Mouse (Mus musculus) limb, embryonic 11.5 days (tissue): ENCODE results near the gene Armh3. TPM values are rescaled to one million over a fixed set of nuclear protein-coding genes. Genes with fewer than 3 reads are reported as not detected.

Source experiments
- ATAC-seq: fragments of 200-750 bp; cut with Nextera tagmentation; 2 replicates; pipeline ENCODE4 v1.8.0; 2017; ENCODE audit warnings: low read depth; ENCODE audit not compliant: insufficient number of reproducible peaks, low FRiP score, low TSS enrichment
- DNase-seq: peaks from one replicate; pipeline ENCODE4 v3.0.0-alpha.2; 2015; ENCODE audit warnings: low spot score
- H3K27ac ChIP-seq: fragments of 300-500 bp; sonication (generic); replicated peaks from 2 replicates; pipeline ENCODE4 v1.5.1; 2014; ENCODE audit warnings: low read depth, mild to moderate bottlenecking, low read length
- H3K27me3 ChIP-seq: fragments of 300-500 bp; sonication (generic); 2 replicates; pipeline ENCODE4 v1.6.1; 2014; ENCODE audit warnings: mild to moderate bottlenecking, low read length, mixed read lengths; ENCODE audit not compliant: control insufficient read depth, insufficient read depth
- H3K36me3 ChIP-seq: fragments of 300-500 bp; sonication (generic); 2 replicates; pipeline ENCODE4 v1.6.1; 2014; ENCODE audit warnings: mild to moderate bottlenecking, low read length, moderate library complexity, mixed read lengths; ENCODE audit not compliant: control insufficient read depth, insufficient read depth
- H3K4me1 ChIP-seq: fragments of 300-500 bp; sonication (generic); 2 replicates; pipeline ENCODE4 v1.6.1; 2014; ENCODE audit warnings: low read length, mixed read lengths; ENCODE audit not compliant: control insufficient read depth, insufficient read depth
- H3K4me2 ChIP-seq: fragments of 300-500 bp; sonication (generic); 2 replicates; pipeline ENCODE4 v1.6.1; 2014; ENCODE audit warnings: low read depth, mild to moderate bottlenecking, moderate library complexity; ENCODE audit not compliant: severe bottlenecking
- H3K4me3 ChIP-seq: fragments of 300-500 bp; sonication (generic); 2 replicates; pipeline ENCODE4 v1.5.1; 2014; ENCODE audit warnings: low read depth, low read length
- H3K9ac ChIP-seq: fragments of 300-500 bp; sonication (generic); 2 replicates; pipeline ENCODE4 v1.6.1; 2014; ENCODE audit warnings: mild to moderate bottlenecking, low read length
- H3K9me3 ChIP-seq: fragments of 300-500 bp; sonication (generic); 2 replicates; pipeline ENCODE4 v1.6.1; 2016; ENCODE audit warnings: low read length; ENCODE audit not compliant: control insufficient read depth
- WGBS: fragments of 180-500 bp; shearing (Covaris S2); extraction: QIAGEN DNeasy Blood & Tissue Kit; methylation state at CpG from one replicate; pipeline ENCODE4 v1.1.7; 2014; 5-methylcytosine and 5-hydroxymethylcytosine counted together
- polyA plus RNA-seq: library from polyadenylated mRNA; unstranded; fragments of >200 nt; fragmentation: Nextera tagmentation; extraction: Ambion mirVana; gene quantifications from 2 replicates; pipeline ENCODE4 v1.2.1, GENCODE M21; 2014

Armh3 gene
- polyA plus RNA-seq, 1 experiment from 2014 or later = 15.0 TPM

- no peak for ATAC-seq
Observed at GRCm38 (mm10) chr19:45827125-45827524, 171.2 kb downstream of the Armh3 start.

GRCm38 (mm10) chr19:45826146-45826545, 172.1 kb downstream of the Armh3 start:
- no peak overlapping the region for H3K4me2 ChIP-seq
- DNase-seq = no peak
- no peak overlapping the region for H3K9ac ChIP-seq
- no peaks in the 10 kb centered on the region; the same call in 1 of the 2 replicates for H3K9me3 ChIP-seq
- no peak overlapping the region for H3K27ac ChIP-seq
- no peaks in the 10 kb centered on the region for H3K36me3 ChIP-seq
- WGBS = 78% methylated on average over 3 of the region's 3 CpGs
- no peaks in the 10 kb centered on the region for H3K4me1 ChIP-seq
- no peaks in the 10 kb centered on the region for H3K27me3 ChIP-seq
- no peak for ATAC-seq
- no peak overlapping the region for H3K4me3 ChIP-seq

More at GRCm38 (mm10) chr19:45827125-45827524, 171.2 kb downstream of the Armh3 start:
- no peaks in the 10 kb centered on the region for H3K4me1 ChIP-seq
- H3K36me3 ChIP-seq = no peaks in the 10 kb centered on the region
- no peaks in the 10 kb centered on the region; the same call in 1 of the 2 replicates for H3K9me3 ChIP-seq
- H3K27me3 ChIP-seq = no peaks in the 10 kb centered on the region
- WGBS = 84% methylated on average over 5 of the region's 5 CpGs
- no peak overlapping the region for H3K27ac ChIP-seq
- DNase-seq = no peak
- no peak overlapping the region for H3K9ac ChIP-seq
- H3K4me3 ChIP-seq = no peak overlapping the region
- no peak overlapping the region for H3K4me2 ChIP-seq

- ATAC-seq (no peak), DNase-seq (no peak)
- 85% methylated on average over 5 of the region's 5 CpGs for WGBS
- Histone ChIP-seq H3K9ac (no peak overlapping the region), H3K36me3 (no peaks in the 10 kb centered on the region; the same call in none of the 2 replicates), H3K9me3 (no peaks in the 10 kb centered on the region), H3K4me1 (peaks cover 4% of the 10 kb centered on the region; the same call in 1 of the 2 replicates), H3K27ac (no peak overlapping the region), H3K4me3 (no peak overlapping the region), H3K27me3 (no peaks in the 10 kb centered on the region), H3K4me2 (no peak overlapping the region)
Observed at GRCm38 (mm10) chr19:45821832-45822231, 176.5 kb downstream of the Armh3 start.

GRCm38 (mm10) chr19:45817816-45818490, 180.3 kb downstream of the Armh3 start:
- Histone ChIP-seq H3K9ac (no peak overlapping the region), H3K9me3 (no peaks in the 10 kb centered on the region), H3K36me3 (peaks cover 2% of the 10 kb centered on the region), H3K4me2 (no peak overlapping the region), H3K27me3 (peaks cover 3% of the 10 kb centered on the region), H3K27ac (no peak overlapping the region), H3K4me3 (no peak overlapping the region), H3K4me1 (peaks cover 20% of the 10 kb centered on the region)
- DNase-seq (no peak), ATAC-seq (no peak)
- 67% methylated on average over 11 of the region's 11 CpGs for WGBS

- Histone ChIP-seq H3K9ac (no peak overlapping the region), H3K9me3 (no peaks in the 10 kb centered on the region), H3K4me2 (peak overlapping the region; percentile 74; the same call in 1 of the 2 replicates), H3K4me1 (peaks cover 28% of the 10 kb centered on the region), H3K4me3 (no peak overlapping the region), H3K27me3 (peaks cover 3% of the 10 kb centered on the region), H3K36me3 (peaks cover 2% of the 10 kb centered on the region), H3K27ac (no peak overlapping the region)
- WGBS = 15% methylated on average over 8 of the region's 8 CpGs
- ATAC-seq (no peak), DNase-seq (no peak)
Observed at GRCm38 (mm10) chr19:45816727-45817126, 181.6 kb downstream of the Armh3 start.

- Histone ChIP-seq H3K9me3 (no peaks in the 10 kb centered on the region), H3K36me3 (peaks cover 2% of the 10 kb centered on the region), H3K9ac (peak within 1 kb of the TSS; percentile 30; the same call in 1 of the 2 replicates), H3K4me3 (peak within 1 kb of the TSS; percentile 30), H3K4me1 (peaks cover 30% of the 10 kb centered on the region), H3K27ac (no peak within 1 kb of the TSS), H3K4me2 (peak within 1 kb of the TSS; percentile 74), H3K27me3 (peaks cover 3% of the 10 kb centered on the region)
- WGBS = 0% methylated on average over 20 of the region's 29 CpGs
- peak; percentile 32; the same call in 1 of the 2 replicates for ATAC-seq
- peak; percentile 58 for DNase-seq
Observed at GRCm38 (mm10) chr19:45815831-45816405, 182.4 kb downstream of the Armh3 start, which contains the start of gene Kcnip2. TSS of gene Kcnip2 (minus strand) at chr19:45816061.

- DNase-seq (peak; percentile 38), ATAC-seq (0 out of 2 replicates have a peak, but pooled peaks have one; percentile 28)
- no peak overlapping the region for H3K27ac ChIP-seq
- peaks cover 3% of the 10 kb centered on the region for H3K27me3 ChIP-seq
- H3K4me3 ChIP-seq = no peak overlapping the region
- no peaks in the 10 kb centered on the region for H3K9me3 ChIP-seq
- H3K4me1 ChIP-seq = peaks cover 31% of the 10 kb centered on the region
- 53% methylated on average over 10 of the region's 10 CpGs for WGBS
- H3K4me2 ChIP-seq = peak overlapping the region; percentile 74
- peaks cover 2% of the 10 kb centered on the region for H3K36me3 ChIP-seq
- H3K9ac ChIP-seq = no peak overlapping the region
Observed at GRCm38 (mm10) chr19:45815170-45815569, 183.1 kb downstream of the Armh3 start.

GRCm38 (mm10) chr19:45813801-45814200, 184.5 kb downstream of the Armh3 start:
- Histone ChIP-seq H3K9me3 (no peaks in the 10 kb centered on the region), H3K9ac (no peak overlapping the region), H3K4me1 (peaks cover 31% of the 10 kb centered on the region), H3K27ac (no peak overlapping the region), H3K4me2 (no peak overlapping the region), H3K27me3 (peaks cover 3% of the 10 kb centered on the region), H3K36me3 (peaks cover 2% of the 10 kb centered on the region; the same call in 1 of the 2 replicates), H3K4me3 (no peak overlapping the region)
- DNase-seq (peak; percentile 82), ATAC-seq (no peak)
- WGBS = 13% methylated on average over 12 of the region's 12 CpGs
